Mouse (Mus musculus): Measurements from ENCODE around the gene Camta1.

- TF ChIP-seq GATA1 (IDR thresholded peaks at IDR 0.05; ENCODE audit: low read length), result no peak
- TF ChIP-seq TAL1 (IDR thresholded peaks at IDR 0.05; ENCODE audit: low read length), result no peak
Measured at GRCm38 (mm10) chr4:150869276-150870197, 992.1 kb downstream of the Camta1 start.
